Mouse (Mus musculus): ENCODE measurements at regions not wholly inside any gene's neighbourhood (a gene's known extent, or its start where the extent isn't known, plus 50 kb on each side); places are given as distances from the start of the nearest gene placed in this dataset.

DNA sequence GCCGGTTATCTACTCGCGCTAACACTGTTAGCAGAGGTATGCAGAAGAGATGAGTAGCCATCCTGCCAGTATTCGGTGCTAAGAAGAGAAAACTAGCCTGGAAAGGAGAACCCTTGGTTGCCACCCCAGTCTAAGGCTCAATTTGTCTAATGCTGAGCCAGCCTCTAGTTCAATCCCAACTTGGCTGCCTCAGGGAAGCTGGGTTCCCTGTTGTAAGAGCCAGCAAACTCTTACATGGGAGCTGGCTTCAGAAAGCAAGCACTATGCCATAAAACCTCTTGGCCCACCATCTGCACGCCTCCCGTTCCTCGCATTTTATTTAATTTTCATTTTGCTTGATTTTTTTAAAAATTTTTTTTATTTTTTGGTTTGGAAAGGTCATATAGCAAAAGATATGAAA is 69.6 kb upstream of the Tiam2 start:
- no peak for TF ChIP-seq CTCF (IDR thresholded peaks at IDR 0.05)
- no peak for TF ChIP-seq POLR2A (IDR thresholded peaks at IDR 0.05; ENCODE audit: insufficient read depth, low read depth, low read length)
- no peak for TF ChIP-seq EP300 (IDR thresholded peaks at IDR 0.05; ENCODE audit: insufficient read depth, low read depth, low read length)

Data from heart, adult 2 months (tissue).